ENCODE assay signal across 9 mouse cellular contexts in genomic region chr3:103734696-103735519, GRCm38 (mm10). TPM values are rescaled to one million over a fixed set of nuclear protein-coding genes. Genes with fewer than 3 reads are reported as not detected.
DNase-seq lines count a peak whose midpoint lies in the region; ATAC-seq lines count a peak whose summit lies in the region.
"Had no signal": no experiment of that assay in that cellular context is flagged by ENCODE, and none has a peak within 500 bp of the region (broad histone marks: within the 10 kb centered on the region; RNA-seq: fewer than 3 reads in every experiment).

No protein-coding gene starts in this region.

- no peaks in the 10 kb centered on the region for H3K36me3 ChIP-seq in forebrain, embryonic 15.5 days
- peaks cover 7% of the 10 kb centered on the region for H3K36me3 ChIP-seq in liver, embryonic 12.5 days
- no peaks in the 10 kb centered on the region for H3K36me3 ChIP-seq in neural tube, embryonic 12.5 days

- peak; percentile 76 for DNase-seq in layer of hippocampus, adult 9-11 months
- DNase-seq in layer of hippocampus, postnatal 10 days (ENCODE audit: low spot score in 2 of 2), result no peak
- DNase-seq in heart, postnatal 4 days, result peak; percentile 47
- no peak for DNase-seq in left cerebral cortex, adult 18-20 months (ENCODE audit: low spot score in 2 of 2)
- no peak for DNase-seq in layer of hippocampus, postnatal 25 days (ENCODE audit: extremely low spot score in 1 of 2, low spot score in 1 of 2)

- H3K4me1 ChIP-seq in forebrain, embryonic 15.5 days, result peaks cover 59% of the 10 kb centered on the region
- H3K4me1 ChIP-seq in liver, embryonic 12.5 days, result peaks cover 28% of the 10 kb centered on the region
- peaks cover 56% of the 10 kb centered on the region for H3K4me1 ChIP-seq in neural tube, embryonic 12.5 days

- no peak overlapping the region for H3K4me3 ChIP-seq in forebrain, embryonic 15.5 days
- H3K4me3 ChIP-seq in liver, embryonic 12.5 days, result no peak overlapping the region
- no peak overlapping the region; the same call in 1 of the 2 replicates for H3K4me3 ChIP-seq in neural tube, embryonic 12.5 days

- H3K9ac ChIP-seq in forebrain, embryonic 15.5 days (replicated peaks), result no peak overlapping the region
- no peak overlapping the region for H3K9ac ChIP-seq in liver, embryonic 12.5 days
- H3K9ac ChIP-seq in neural tube, embryonic 12.5 days, result no peak overlapping the region

- ATAC-seq in forebrain, embryonic 15.5 days (replicated peaks), result 0 out of 2 replicates have a peak, but pooled peaks have one; percentile 4
- ATAC-seq in liver, embryonic 12.5 days, result no peak
- no peak for ATAC-seq in neural tube, embryonic 12.5 days (ENCODE audit: low FRiP score, low read depth)

- 11% methylated on average over 11 of the region's 11 CpGs for WGBS in forebrain, embryonic 15.5 days
- 40% methylated on average over 11 of the region's 11 CpGs for WGBS in liver, embryonic 12.5 days (ENCODE audit: insufficient replicate concordance)
- WGBS in neural tube, embryonic 12.5 days, result 8% methylated on average over 11 of the region's 11 CpGs

- H3K27me3 ChIP-seq in forebrain, embryonic 15.5 days, result no peaks in the 10 kb centered on the region
- H3K27me3 ChIP-seq in liver, embryonic 12.5 days (replicated peaks), result no peaks in the 10 kb centered on the region
- H3K27me3 ChIP-seq in neural tube, embryonic 12.5 days (replicated peaks), result no peaks in the 10 kb centered on the region

- H3K9me3 ChIP-seq in forebrain, embryonic 15.5 days, result no peaks in the 10 kb centered on the region
- H3K9me3 ChIP-seq in liver, embryonic 12.5 days (replicated peaks), result no peaks in the 10 kb centered on the region
- H3K9me3 ChIP-seq in neural tube, embryonic 12.5 days, result no peaks in the 10 kb centered on the region

- H3K27ac ChIP-seq in forebrain, embryonic 15.5 days (replicated peaks), result peak overlapping the region; percentile 71
- H3K27ac ChIP-seq in liver, embryonic 12.5 days, result peak overlapping the region; percentile 1; the same call in 1 of the 2 replicates
- peak overlapping the region; percentile 22; the same call in 1 of the 2 replicates for H3K27ac ChIP-seq in neural tube, embryonic 12.5 days

- H3K4me2 ChIP-seq in forebrain, embryonic 15.5 days (replicated peaks), result peak overlapping the region; percentile 6; the same call in 1 of the 2 replicates
- 0 out of 2 replicates have a peak overlapping the region, but pooled peaks have one; percentile 3 for H3K4me2 ChIP-seq in liver, embryonic 12.5 days
- H3K4me2 ChIP-seq in neural tube, embryonic 12.5 days (replicated peaks), result peak overlapping the region; percentile 55

RNA-seq across cellular contexts. Expression of gene Olfml3, which starts 2.9 kb away (rescaled TPM):
- total RNA-seq in layer of hippocampus, postnatal 10 days (2021), result 10 to 100 TPM; 10.1 to 11.4 TPM
- 5.1 and 5.3 TPM in 2 replicates for polyA plus RNA-seq in forebrain, embryonic 15.5 days (2015; fragmentation: Nextera tagmentation; extraction: Ambion mirVana)
- 10 to 100 TPM; 11.8 to 13.0 TPM for total RNA-seq in heart, postnatal 4 days (2021)
- polyA plus RNA-seq in liver, embryonic 12.5 days (2016; fragmentation: Nextera tagmentation; extraction: Ambion mirVana), result 3.3 and 3.4 TPM in 2 replicates
- 15.1 and 15.6 TPM in 2 replicates for polyA plus RNA-seq in neural tube, embryonic 12.5 days (2016; fragmentation: Nextera tagmentation; extraction: Ambion mirVana)
- total RNA-seq in left cerebral cortex, adult 18-20 months (2021), result 10 to 100 TPM; 11.9 to 13.4 TPM
- 10 to 100 TPM; 12.5 to 15.0 TPM for total RNA-seq in layer of hippocampus, postnatal 25 days (2021)

RNA-seq across cellular contexts. Expression of gene Gm10964, which starts 4.3 kb away (rescaled TPM):
- not detected for total RNA-seq in layer of hippocampus, postnatal 10 days (2021)
- polyA plus RNA-seq in forebrain, embryonic 15.5 days (2015; fragmentation: Nextera tagmentation; extraction: Ambion mirVana), result not detected in 2 replicates
- not detected for total RNA-seq in heart, postnatal 4 days (2021)
- polyA plus RNA-seq in liver, embryonic 12.5 days (2016; fragmentation: Nextera tagmentation; extraction: Ambion mirVana), result not detected in 2 replicates
- polyA plus RNA-seq in neural tube, embryonic 12.5 days (2016; fragmentation: Nextera tagmentation; extraction: Ambion mirVana), result not detected in 2 replicates
- total RNA-seq in left cerebral cortex, adult 18-20 months (2021), result not detected
- not detected for total RNA-seq in layer of hippocampus, postnatal 25 days (2021)
- total RNA-seq: MEL had no signal

RNA-seq across cellular contexts. Expression of gene Hipk1, which starts 56.5 kb away (rescaled TPM):
- 10 to 100 TPM; 68.1 to 77.3 TPM for total RNA-seq in layer of hippocampus, postnatal 10 days (2021)
- polyA plus RNA-seq in forebrain, embryonic 15.5 days (2015; fragmentation: Nextera tagmentation; extraction: Ambion mirVana), result 13.0 and 13.5 TPM in 2 replicates
- 10 to 100 TPM; 96.7 to 98.2 TPM for total RNA-seq in heart, postnatal 4 days (2021)
- 17.7 and 18.1 TPM in 2 replicates for polyA plus RNA-seq in liver, embryonic 12.5 days (2016; fragmentation: Nextera tagmentation; extraction: Ambion mirVana)
- 13.1 and 14.0 TPM in 2 replicates for polyA plus RNA-seq in neural tube, embryonic 12.5 days (2016; fragmentation: Nextera tagmentation; extraction: Ambion mirVana)
- 100 to 1,000 TPM; 117 to 124 TPM for total RNA-seq in left cerebral cortex, adult 18-20 months (2021)
- total RNA-seq in layer of hippocampus, postnatal 25 days (2021), result 100 to 1,000 TPM; 108 to 115 TPM

Comparison
In these comparisons a context has a peak if more than half of its experiments do, and no peak if none do; other contexts are left out.
1. DNase-seq: peak in layer of hippocampus, adult 9-11 months (single experiment) and heart, postnatal 4 days (single experiment); none in layer of hippocampus, postnatal 10 days (0 of 2), left cerebral cortex, adult 18-20 months (0 of 2) and layer of hippocampus, postnatal 25 days (0 of 2).
2. H3K27ac ChIP-seq: peak in every context shown above with its lines; median percentile 71 in forebrain, embryonic 15.5 days; 22 in neural tube, embryonic 12.5 days; 1 in liver, embryonic 12.5 days.
3. H3K4me2 ChIP-seq: peak in every context shown above with its lines; median percentile 55 in neural tube, embryonic 12.5 days; 6 in forebrain, embryonic 15.5 days; 3 in liver, embryonic 12.5 days.